Mouse (Mus musculus): Measurements from ENCODE around the gene Htr2b. TPM values are rescaled to one million over a fixed set of nuclear protein-coding genes. Genes with fewer than 3 reads are reported as not detected.

Gene Htr2b
- polyA plus RNA-seq, 1 experiment from 2014 or later: 0.57 TPM

DNA sequence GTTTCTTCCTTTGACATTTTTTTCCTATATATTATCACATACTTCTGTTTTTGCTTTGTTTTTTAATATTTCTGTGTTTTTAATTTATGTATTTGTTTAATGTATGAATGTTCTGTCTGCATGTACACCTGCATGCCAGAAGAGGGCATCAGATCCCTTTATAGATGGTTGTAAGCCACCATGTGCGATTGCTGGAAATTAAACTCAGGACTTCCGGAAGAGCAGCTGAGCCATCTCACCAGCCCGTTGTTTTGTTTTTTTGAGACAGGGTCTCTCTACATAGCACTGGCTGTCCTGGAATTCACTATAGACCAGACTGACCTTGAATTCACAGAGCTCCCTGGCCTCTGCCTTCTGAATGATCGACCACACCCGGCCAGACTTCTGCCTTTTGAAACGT, 49.2 kb downstream of the Htr2b start:
- 84% methylated on average over 6 of the region's 6 CpGs for WGBS (ENCODE audit: insufficient replicate concordance)
- ATAC-seq (replicated peaks; ENCODE audit: insufficient number of reproducible peaks, low FRiP score, low TSS enrichment): no peak

DNA sequence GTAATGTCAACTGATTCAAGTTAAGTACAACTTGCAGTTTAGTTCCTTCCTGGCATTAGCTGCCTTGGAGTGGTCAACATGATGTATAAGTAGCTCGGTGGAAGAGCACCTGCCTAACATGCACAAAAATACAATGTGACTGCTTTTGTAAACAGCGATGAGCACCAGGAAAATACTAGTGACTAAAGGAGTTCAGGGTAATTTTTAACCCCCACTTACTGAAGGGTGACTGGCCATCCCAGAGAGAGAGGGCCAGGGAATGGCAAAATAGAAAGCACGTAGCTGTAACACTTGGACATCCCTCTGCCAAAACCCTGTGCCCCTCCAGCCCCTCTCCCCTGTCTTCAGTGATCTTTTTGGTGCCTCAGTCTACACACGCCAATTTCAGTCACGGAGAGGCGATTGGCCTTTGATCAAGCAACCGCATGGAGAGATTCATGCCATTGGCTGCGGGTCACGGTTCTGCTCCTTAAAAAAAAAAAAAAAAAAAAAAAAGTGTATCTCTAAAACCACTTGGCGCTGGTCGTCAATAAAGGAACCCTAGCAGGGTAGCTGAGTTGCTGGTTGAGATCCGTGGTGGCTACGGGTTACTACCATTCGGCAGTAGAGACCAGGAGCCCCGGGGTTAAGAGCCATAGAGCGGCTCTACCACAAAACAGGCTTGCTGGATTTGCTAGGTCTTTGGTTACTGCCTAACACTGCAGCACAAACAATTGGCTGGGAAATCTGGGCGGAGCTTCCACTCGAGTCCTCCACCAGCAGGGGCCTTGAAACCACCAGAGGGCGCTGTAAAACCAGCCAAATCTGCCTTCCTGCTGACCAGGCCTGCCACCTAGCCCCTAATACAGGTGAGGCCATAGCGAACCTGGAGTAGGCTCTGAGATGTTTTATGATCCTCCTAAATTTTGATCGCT, 52.7 kb downstream of the Htr2b start:
- ATAC-seq (replicated peaks; ENCODE audit: insufficient number of reproducible peaks, low FRiP score, low TSS enrichment): peak; percentile 51; the same call in 1 of the 2 replicates
- WGBS (ENCODE audit: insufficient replicate concordance): 11% methylated on average over 21 of the region's 21 CpGs
- Histone ChIP-seq H3K27me3 (ENCODE audit: control insufficient read depth, insufficient read depth, low read length) (no peaks in the 10 kb centered on the region), H3K4me2 (peak overlapping the region; percentile 76), H3K9ac (ENCODE audit: low read depth, low read length) (peak overlapping the region; percentile 69), H3K4me3 (ENCODE audit: low read depth, low read length) (peak overlapping the region; percentile 46), H3K9me3 (replicated peaks; ENCODE audit: control insufficient read depth, low read length) (no peaks in the 10 kb centered on the region), H3K4me1 (ENCODE audit: control insufficient read depth, insufficient read depth, low read length) (no peaks in the 10 kb centered on the region), H3K27ac (ENCODE audit: low read depth, low read length) (no peak overlapping the region), H3K36me3 (ENCODE audit: control insufficient read depth, insufficient read depth, low read length) (no peaks in the 10 kb centered on the region)

More for the DNA sequence above, 49.2 kb downstream of the Htr2b start:
- H3K27ac ChIP-seq (ENCODE audit: low read depth, low read length): no peak overlapping the region
- H3K36me3 ChIP-seq (ENCODE audit: control insufficient read depth, insufficient read depth, low read length): peaks cover 2% of the 10 kb centered on the region; the same call in 1 of the 2 replicates
- H3K9ac ChIP-seq (ENCODE audit: low read depth, low read length): no peak overlapping the region
- H3K4me1 ChIP-seq (ENCODE audit: control insufficient read depth, insufficient read depth, low read length): peaks cover 8% of the 10 kb centered on the region
- H3K4me3 ChIP-seq (ENCODE audit: low read depth, low read length): no peak overlapping the region
- H3K9me3 ChIP-seq (replicated peaks; ENCODE audit: control insufficient read depth, low read length): no peaks in the 10 kb centered on the region
- H3K4me2 ChIP-seq: no peak overlapping the region
- H3K27me3 ChIP-seq (ENCODE audit: control insufficient read depth, insufficient read depth, low read length): no peaks in the 10 kb centered on the region

DNA sequence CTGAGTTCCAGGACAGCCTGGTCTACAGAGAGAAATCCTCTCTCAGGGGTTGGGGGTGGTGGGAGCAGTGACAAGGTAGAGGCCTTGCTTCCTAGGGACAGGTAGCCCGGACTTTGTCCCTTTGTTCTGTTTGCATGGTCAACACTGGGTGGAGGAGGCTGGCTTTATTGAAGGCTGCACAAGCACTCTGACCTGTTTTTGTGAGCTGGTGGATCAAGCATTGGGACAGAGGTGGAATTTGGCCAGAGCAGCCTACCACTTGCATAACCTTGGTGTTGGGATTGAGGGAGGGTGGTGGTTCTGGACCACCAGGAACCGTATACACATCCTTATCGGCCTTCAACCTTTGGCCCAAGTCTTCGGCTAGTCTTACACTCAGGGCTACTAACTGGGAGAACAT, 55.5 kb downstream of the Htr2b start:
- H3K4me1 ChIP-seq (ENCODE audit: control insufficient read depth, insufficient read depth, low read length): no peaks in the 10 kb centered on the region
- no peak for ATAC-seq (replicated peaks; ENCODE audit: insufficient number of reproducible peaks, low FRiP score, low TSS enrichment)
- H3K36me3 ChIP-seq (ENCODE audit: control insufficient read depth, insufficient read depth, low read length): no peaks in the 10 kb centered on the region
- no peak overlapping the region for H3K4me3 ChIP-seq (ENCODE audit: low read depth, low read length)
- WGBS (ENCODE audit: insufficient replicate concordance): 81% methylated on average over 4 of the region's 4 CpGs
- no peak overlapping the region for H3K4me2 ChIP-seq
- H3K27me3 ChIP-seq (ENCODE audit: control insufficient read depth, insufficient read depth, low read length): 0 out of 2 replicates have a peak, but pooled peaks cover 2% of the 10 kb centered on the region
- no peak overlapping the region for H3K9ac ChIP-seq (ENCODE audit: low read depth, low read length)
- H3K9me3 ChIP-seq (replicated peaks; ENCODE audit: control insufficient read depth, low read length): no peaks in the 10 kb centered on the region
- no peak overlapping the region for H3K27ac ChIP-seq (ENCODE audit: low read depth, low read length)

DNA sequence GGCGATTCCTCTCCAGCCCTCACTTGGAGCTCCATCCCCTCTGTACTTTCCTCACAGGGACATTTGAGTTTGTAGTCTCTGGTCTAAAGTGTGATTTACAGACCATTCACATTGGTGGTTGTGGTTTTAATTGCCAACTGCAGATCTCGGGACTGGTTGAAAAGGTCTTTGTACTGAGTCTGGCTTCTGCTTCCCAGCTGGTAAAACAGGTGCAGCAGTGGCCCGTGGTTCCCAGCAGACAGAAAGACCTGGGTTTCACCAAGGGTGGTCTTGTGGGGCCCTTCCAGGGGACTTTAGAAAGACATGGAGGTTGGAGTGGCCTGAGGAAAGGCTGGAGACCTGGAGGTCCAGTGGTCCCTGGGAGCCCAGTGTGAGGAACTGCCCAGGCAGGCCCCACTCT, 56.8 kb downstream of the Htr2b start:
- Histone ChIP-seq H3K4me1 (ENCODE audit: control insufficient read depth, insufficient read depth, low read length) (no peaks in the 10 kb centered on the region), H3K4me2 (no peak overlapping the region), H3K9me3 (replicated peaks; ENCODE audit: control insufficient read depth, low read length) (no peaks in the 10 kb centered on the region), H3K27me3 (ENCODE audit: control insufficient read depth, insufficient read depth, low read length) (0 out of 2 replicates have a peak, but pooled peaks cover 2% of the 10 kb centered on the region), H3K36me3 (ENCODE audit: control insufficient read depth, insufficient read depth, low read length) (no peaks in the 10 kb centered on the region), H3K27ac (ENCODE audit: low read depth, low read length) (no peak overlapping the region), H3K4me3 (ENCODE audit: low read depth, low read length) (no peak overlapping the region), H3K9ac (ENCODE audit: low read depth, low read length) (no peak overlapping the region)
- ATAC-seq (replicated peaks; ENCODE audit: insufficient number of reproducible peaks, low FRiP score, low TSS enrichment): no peak
- WGBS (ENCODE audit: insufficient replicate concordance): 64% methylated on average over 3 of the region's 3 CpGs

GRCm38 (mm10) chr1:86053198-86053921, 58.4 kb downstream of the Htr2b start:
- H3K36me3 ChIP-seq (ENCODE audit: control insufficient read depth, insufficient read depth, low read length): no peaks in the 10 kb centered on the region
- peaks cover 6% of the 10 kb centered on the region for H3K27me3 ChIP-seq (ENCODE audit: control insufficient read depth, insufficient read depth, low read length)
- no peaks in the 10 kb centered on the region for H3K4me1 ChIP-seq (ENCODE audit: control insufficient read depth, insufficient read depth, low read length)
- H3K27ac ChIP-seq (ENCODE audit: low read depth, low read length): no peak overlapping the region
- no peak overlapping the region for H3K4me3 ChIP-seq (ENCODE audit: low read depth, low read length)
- 77% methylated on average over 12 of the region's 12 CpGs for WGBS (ENCODE audit: insufficient replicate concordance)
- H3K9me3 ChIP-seq (replicated peaks; ENCODE audit: control insufficient read depth, low read length): no peaks in the 10 kb centered on the region
- no peak overlapping the region for H3K9ac ChIP-seq (ENCODE audit: low read depth, low read length)
- no peak overlapping the region for H3K4me2 ChIP-seq
- ATAC-seq (replicated peaks; ENCODE audit: insufficient number of reproducible peaks, low FRiP score, low TSS enrichment): no peak

Other genes starting within 250 kb of the Htr2b start
- 146 and 150 TPM in 2 replicates for gene Itm2c, start 217.7 kb downstream of the Htr2b start, polyA plus RNA-seq (2014; fragmentation: Nextera tagmentation; extraction: Ambion mirVana)
- gene 4933407L21Rik, start 183.5 kb downstream of the Htr2b start, polyA plus RNA-seq (2014; fragmentation: Nextera tagmentation; extraction: Ambion mirVana): not detected in 2 replicates
- not detected in 2 replicates for gene Gpr55, start 151.0 kb downstream of the Htr2b start, polyA plus RNA-seq (2014; fragmentation: Nextera tagmentation; extraction: Ambion mirVana)
- gene Spata3, start 95.2 kb downstream of the Htr2b start, polyA plus RNA-seq (2014; fragmentation: Nextera tagmentation; extraction: Ambion mirVana): not detected in 2 replicates
- 0.35 and 0.74 TPM in 2 replicates for gene 2810459M11Rik, start 66.1 kb downstream of the Htr2b start, polyA plus RNA-seq (2014; fragmentation: Nextera tagmentation; extraction: Ambion mirVana)
- gene Psmd1, start 47.6 kb downstream of the Htr2b start, polyA plus RNA-seq (2014; fragmentation: Nextera tagmentation; extraction: Ambion mirVana): 158 and 176 TPM in 2 replicates
- not detected in 2 replicates for gene Gm21972, start 21.7 kb upstream of the Htr2b start, polyA plus RNA-seq (2014; fragmentation: Nextera tagmentation; extraction: Ambion mirVana)
- 12.3 and 14.7 TPM in 2 replicates for gene Armc9, start 42.8 kb upstream of the Htr2b start, polyA plus RNA-seq (2014; fragmentation: Nextera tagmentation; extraction: Ambion mirVana)
- 7.0 and 7.7 TPM in 2 replicates for gene B3gnt7, start 190.9 kb upstream of the Htr2b start, polyA plus RNA-seq (2014; fragmentation: Nextera tagmentation; extraction: Ambion mirVana)
- gene Ncl, start 247.4 kb upstream of the Htr2b start, polyA plus RNA-seq (2014; fragmentation: Nextera tagmentation; extraction: Ambion mirVana): 287 and 296 TPM in 2 replicates